Mouse (Mus musculus): ENCODE measurements around the gene Lrwd1. TPM values are rescaled to one million over a fixed set of nuclear protein-coding genes. Genes with fewer than 3 reads are reported as not detected.

The Lrwd1 gene
- total and polyA plus RNA-seq, 2 experiments from 2014 or later, result 16.8 to 35.8 TPM

GRCm38 (mm10) chr5:136147704-136148103, 11.8 kb upstream of the Lrwd1 start:
- Histone ChIP-seq H3K27ac (no peak overlapping the region), H3K9ac (replicated peaks; ENCODE audit: low read length) (no peak overlapping the region), H3K4me1 (ENCODE audit: insufficient read depth, low read length) (no peaks in the 10 kb centered on the region), H3K4me2 (ENCODE audit: low read depth, low read length) (no peak overlapping the region), H3K36me3 (ENCODE audit: insufficient read depth, low read length) (no peaks in the 10 kb centered on the region), H3K9me3 (ENCODE audit: low read length) (no peaks in the 10 kb centered on the region), H3K27me3 (ENCODE audit: insufficient read depth, low read length) (no peaks in the 10 kb centered on the region), H3K4me3 (ENCODE audit: low read length) (no peak overlapping the region)
- ATAC-seq (no peak), DNase-seq (ENCODE audit: low spot score) (no peak)
- no peak for TF ChIP-seq CTCF (IDR thresholded peaks at IDR 0.05; ENCODE audit: low read depth)
- WGBS, result 73% methylated on average over 8 of the region's 8 CpGs

GRCm38 (mm10) chr5:136146936-136147335, 11.1 kb upstream of the Lrwd1 start:
- no peaks in the 10 kb centered on the region for H3K4me1 ChIP-seq (ENCODE audit: insufficient read depth, low read length)
- DNase-seq (ENCODE audit: low spot score) (no peak), ATAC-seq (no peak)
- H3K27me3 ChIP-seq (ENCODE audit: insufficient read depth, low read length), result no peaks in the 10 kb centered on the region
- no peak overlapping the region for H3K4me3 ChIP-seq (ENCODE audit: low read length)
- H3K9me3 ChIP-seq (ENCODE audit: low read length), result no peaks in the 10 kb centered on the region
- no peak overlapping the region for H3K27ac ChIP-seq
- TF ChIP-seq CTCF (IDR thresholded peaks at IDR 0.05; ENCODE audit: low read depth), result no peak
- H3K9ac ChIP-seq (replicated peaks; ENCODE audit: low read length), result no peak overlapping the region
- 94% methylated on average over 1 of the region's 1 CpGs for WGBS
- H3K4me2 ChIP-seq (ENCODE audit: low read depth, low read length), result no peak overlapping the region
- H3K36me3 ChIP-seq (ENCODE audit: insufficient read depth, low read length), result no peaks in the 10 kb centered on the region

GRCm38 (mm10) chr5:136144606-136145430, 8.9 kb upstream of the Lrwd1 start:
- no peak for TF ChIP-seq CTCF (IDR thresholded peaks at IDR 0.05; ENCODE audit: low read depth)
- Histone ChIP-seq H3K27ac (no peak overlapping the region), H3K4me1 (ENCODE audit: insufficient read depth, low read length) (no peaks in the 10 kb centered on the region), H3K9me3 (ENCODE audit: low read length) (no peaks in the 10 kb centered on the region), H3K4me2 (ENCODE audit: low read depth, low read length) (no peak overlapping the region), H3K27me3 (ENCODE audit: insufficient read depth, low read length) (no peaks in the 10 kb centered on the region), H3K36me3 (ENCODE audit: insufficient read depth, low read length) (peaks cover 12% of the 10 kb centered on the region), H3K9ac (replicated peaks; ENCODE audit: low read length) (no peak overlapping the region), H3K4me3 (ENCODE audit: low read length) (no peak overlapping the region)
- ATAC-seq (no peak), DNase-seq (ENCODE audit: low spot score) (no peak)
- WGBS, result 73% methylated on average over 12 of the region's 12 CpGs

GRCm38 (mm10) chr5:136143161-136143755, 7.4 kb upstream of the Lrwd1 start:
- no peak overlapping the region for H3K4me3 ChIP-seq (ENCODE audit: low read length)
- H3K27me3 ChIP-seq (ENCODE audit: insufficient read depth, low read length), result no peaks in the 10 kb centered on the region
- ATAC-seq (no peak), DNase-seq (ENCODE audit: low spot score) (no peak)
- TF ChIP-seq CTCF (IDR thresholded peaks at IDR 0.05; ENCODE audit: low read depth), result peak; percentile 27; the same call in 1 of the 2 replicates
- H3K36me3 ChIP-seq (ENCODE audit: insufficient read depth, low read length), result peaks cover 12% of the 10 kb centered on the region
- no peaks in the 10 kb centered on the region for H3K4me1 ChIP-seq (ENCODE audit: insufficient read depth, low read length)
- no peaks in the 10 kb centered on the region for H3K9me3 ChIP-seq (ENCODE audit: low read length)
- H3K27ac ChIP-seq, result no peak overlapping the region
- H3K9ac ChIP-seq (replicated peaks; ENCODE audit: low read length), result no peak overlapping the region
- 86% methylated on average over 6 of the region's 6 CpGs for WGBS
- H3K4me2 ChIP-seq (ENCODE audit: low read depth, low read length), result no peak overlapping the region

GRCm38 (mm10) chr5:136142746-136143145, 6.9 kb upstream of the Lrwd1 start:
- ATAC-seq (no peak), DNase-seq (ENCODE audit: low spot score) (no peak)
- H3K9ac ChIP-seq (replicated peaks; ENCODE audit: low read length), result no peak overlapping the region
- peak; percentile 35; the same call in 1 of the 2 replicates for TF ChIP-seq CTCF (IDR thresholded peaks at IDR 0.05; ENCODE audit: low read depth)
- no peaks in the 10 kb centered on the region for H3K4me1 ChIP-seq (ENCODE audit: insufficient read depth, low read length)
- H3K27me3 ChIP-seq (ENCODE audit: insufficient read depth, low read length), result no peaks in the 10 kb centered on the region
- H3K4me3 ChIP-seq (ENCODE audit: low read length), result no peak overlapping the region
- H3K27ac ChIP-seq, result no peak overlapping the region
- WGBS, result 91% methylated on average over 5 of the region's 5 CpGs
- H3K4me2 ChIP-seq (ENCODE audit: low read depth, low read length), result no peak overlapping the region
- no peaks in the 10 kb centered on the region for H3K9me3 ChIP-seq (ENCODE audit: low read length)
- H3K36me3 ChIP-seq (ENCODE audit: insufficient read depth, low read length), result peaks cover 12% of the 10 kb centered on the region

GRCm38 (mm10) chr5:136140057-136140482, 4.2 kb upstream of the Lrwd1 start:
- H3K4me1 ChIP-seq (ENCODE audit: insufficient read depth, low read length), result peaks cover 7% of the 10 kb centered on the region
- no peaks in the 10 kb centered on the region for H3K27me3 ChIP-seq (ENCODE audit: insufficient read depth, low read length)
- TF ChIP-seq CTCF (IDR thresholded peaks at IDR 0.05; ENCODE audit: low read depth), result no peak
- H3K9ac ChIP-seq (replicated peaks; ENCODE audit: low read length), result no peak overlapping the region
- no peak overlapping the region for H3K4me2 ChIP-seq (ENCODE audit: low read depth, low read length)
- DNase-seq (ENCODE audit: low spot score), result peak; percentile 37
- 67% methylated on average over 10 of the region's 10 CpGs for WGBS
- no peak overlapping the region for H3K27ac ChIP-seq
- no peak overlapping the region for H3K4me3 ChIP-seq (ENCODE audit: low read length)
- ATAC-seq, result no peak
- H3K36me3 ChIP-seq (ENCODE audit: insufficient read depth, low read length), result peaks cover 12% of the 10 kb centered on the region
- H3K9me3 ChIP-seq (ENCODE audit: low read length), result no peaks in the 10 kb centered on the region

GRCm38 (mm10) chr5:136139393-136139792, 3.5 kb upstream of the Lrwd1 start:
- no peak for DNase-seq (ENCODE audit: low spot score)
- WGBS, result 91% methylated on average over 13 of the region's 13 CpGs

More at GRCm38 (mm10) chr5:136139393-136139792, 3.5 kb upstream of the Lrwd1 start:
- Histone ChIP-seq H3K27me3 (ENCODE audit: insufficient read depth, low read length) (no peaks in the 10 kb centered on the region), H3K4me2 (ENCODE audit: low read depth, low read length) (no peak overlapping the region), H3K9me3 (ENCODE audit: low read length) (no peaks in the 10 kb centered on the region), H3K4me1 (ENCODE audit: insufficient read depth, low read length) (peaks cover 7% of the 10 kb centered on the region), H3K36me3 (ENCODE audit: insufficient read depth, low read length) (peaks cover 12% of the 10 kb centered on the region), H3K27ac (no peak overlapping the region), H3K9ac (replicated peaks; ENCODE audit: low read length) (no peak overlapping the region), H3K4me3 (ENCODE audit: low read length) (no peak overlapping the region)
- ATAC-seq, result no peak
- TF ChIP-seq CTCF (IDR thresholded peaks at IDR 0.05; ENCODE audit: low read depth), result no peak
